Mouse (Mus musculus): ENCODE measurements around the gene Rabgap1l. TPM values are rescaled to one million over a fixed set of nuclear protein-coding genes. Genes with fewer than 3 reads are reported as not detected.

Gene Rabgap1l
- total and polyA plus RNA-seq, 2 experiments from 2014 or later, result 34.1 to 110 TPM

DNA sequence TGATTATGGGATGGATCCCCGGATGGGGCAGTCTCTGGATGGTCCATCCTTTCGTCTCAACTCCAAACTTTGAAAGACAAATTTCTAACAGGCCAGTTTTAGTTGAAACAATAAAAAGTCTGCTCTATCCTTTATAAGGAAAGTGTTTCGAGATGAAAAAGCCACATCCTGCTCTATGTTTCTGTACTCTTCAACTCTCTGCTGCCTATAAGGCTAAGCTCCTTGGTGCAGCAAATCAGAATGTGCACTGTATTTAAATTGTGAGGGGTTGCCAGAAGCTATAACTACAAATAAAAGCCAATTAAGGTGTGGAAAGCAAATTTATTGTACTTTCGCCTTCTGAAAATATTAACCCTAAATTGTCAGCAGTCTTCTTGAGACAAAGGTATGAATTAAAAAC, 198.9 kb downstream of the Rabgap1l start:
- no peak for ATAC-seq (ENCODE audit: low FRiP score)
- WGBS, result 53% methylated on average over 4 of the region's 4 CpGs
- no peak for TF ChIP-seq CTCF (IDR thresholded peaks at IDR 0.05)
- H3K4me2 ChIP-seq (ENCODE audit: low read depth, low read length, poor library complexity, severe bottlenecking), result no peak overlapping the region
- no peak overlapping the region for H3K27ac ChIP-seq (ENCODE audit: low read depth, low read length)
- no peaks in the 10 kb centered on the region for H3K9me3 ChIP-seq (ENCODE audit: low read length)
- DNase-seq (ENCODE audit: low spot score), result no peak
- no peak overlapping the region for H3K4me3 ChIP-seq (ENCODE audit: low read depth, low read length)
- H3K9ac ChIP-seq (replicated peaks; ENCODE audit: low read length, poor library complexity, severe bottlenecking), result no peak overlapping the region
- no peaks in the 10 kb centered on the region for H3K4me1 ChIP-seq (ENCODE audit: insufficient read depth, low read length)
- no peaks in the 10 kb centered on the region for H3K36me3 ChIP-seq (ENCODE audit: insufficient read depth, low read length)
- H3K27me3 ChIP-seq (ENCODE audit: insufficient read depth, low read length), result no peaks in the 10 kb centered on the region

DNA sequence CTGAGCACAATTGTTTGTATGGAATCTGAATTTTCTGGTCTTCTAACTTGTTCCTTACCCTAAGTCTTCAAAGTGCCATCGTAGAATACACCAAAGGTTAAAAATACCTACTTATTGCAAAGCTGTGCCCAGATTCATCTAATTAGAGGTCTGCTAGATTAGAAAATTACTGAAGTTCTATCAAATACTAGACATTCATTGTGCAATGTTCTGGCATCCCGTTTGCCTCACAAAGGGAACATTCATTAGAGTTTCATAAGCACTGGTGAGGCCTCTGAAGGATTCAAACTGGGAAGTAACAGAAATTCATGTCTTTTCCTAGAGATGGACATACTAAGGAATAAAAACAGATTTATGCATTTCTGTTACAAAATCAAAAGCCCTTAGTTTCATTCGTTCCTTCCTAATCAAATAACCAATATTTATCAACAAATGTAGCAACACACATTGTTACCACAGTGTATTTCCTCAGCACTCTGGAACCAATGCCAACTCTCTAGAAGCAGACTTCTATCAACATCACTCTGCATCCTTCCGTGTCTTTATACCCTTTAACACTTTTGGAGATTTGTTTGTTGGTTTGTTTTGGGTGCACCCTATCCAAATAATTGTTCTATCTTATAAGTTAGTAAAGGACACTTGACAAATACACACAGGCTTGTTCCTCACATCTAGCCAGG, 204.0 kb downstream of the Rabgap1l start:
- Histone ChIP-seq H3K4me1 (ENCODE audit: insufficient read depth, low read length) (no peaks in the 10 kb centered on the region), H3K9ac (replicated peaks; ENCODE audit: low read length, poor library complexity, severe bottlenecking) (no peak overlapping the region), H3K9me3 (ENCODE audit: low read length) (no peaks in the 10 kb centered on the region), H3K27me3 (ENCODE audit: insufficient read depth, low read length) (no peaks in the 10 kb centered on the region), H3K36me3 (ENCODE audit: insufficient read depth, low read length) (no peaks in the 10 kb centered on the region), H3K4me2 (ENCODE audit: low read depth, low read length, poor library complexity, severe bottlenecking) (no peak overlapping the region), H3K27ac (ENCODE audit: low read depth, low read length) (no peak overlapping the region), H3K4me3 (ENCODE audit: low read depth, low read length) (no peak overlapping the region)
- DNase-seq (ENCODE audit: low spot score) (no peak), ATAC-seq (ENCODE audit: low FRiP score) (no peak)
- WGBS, result 71% methylated on average over 4 of the region's 4 CpGs
- no peak for TF ChIP-seq CTCF (IDR thresholded peaks at IDR 0.05)

DNA sequence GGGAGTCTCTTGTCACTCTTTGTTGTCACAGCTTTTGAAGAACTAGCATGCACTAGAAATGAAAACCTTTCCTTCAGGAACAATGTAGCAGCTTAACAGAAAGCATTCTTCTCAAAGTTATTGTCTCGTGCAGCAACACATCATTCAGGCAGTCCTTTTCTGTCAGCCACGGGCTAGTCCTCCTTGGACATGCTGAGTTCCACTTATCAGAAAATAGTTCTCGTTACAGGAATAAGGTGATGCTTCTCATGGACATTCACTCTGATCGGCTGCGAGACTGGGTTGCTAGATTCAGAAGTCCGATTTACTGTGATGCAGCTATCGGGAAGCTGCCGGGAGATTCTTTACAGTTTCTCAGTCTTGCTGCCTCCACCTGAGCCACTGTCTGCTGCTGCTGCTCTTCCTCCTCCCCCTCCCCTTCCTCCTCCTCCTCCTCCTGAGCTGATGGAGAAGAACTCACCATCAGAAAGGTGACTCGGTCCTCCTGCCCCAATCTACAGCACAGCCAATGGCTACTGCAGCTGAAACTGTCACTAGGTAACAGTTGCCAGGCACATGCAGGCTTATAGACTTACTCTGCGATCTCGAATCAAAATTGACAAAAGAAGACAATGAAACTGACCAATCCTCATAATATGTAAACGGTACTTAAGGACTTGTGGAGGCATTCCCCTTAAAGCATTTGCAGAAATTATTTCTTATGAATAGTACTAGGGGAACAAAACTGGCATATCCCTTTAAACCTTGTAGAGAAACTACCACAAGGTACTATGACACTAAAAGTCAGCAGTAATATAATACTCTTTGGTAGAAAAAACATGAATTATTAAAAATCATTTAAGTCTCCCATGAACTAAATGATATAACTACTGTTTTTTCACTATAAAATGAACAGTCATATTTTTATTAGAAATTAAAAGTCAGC, 213.4 kb downstream of the Rabgap1l start:
- peak; percentile 86 for ATAC-seq (ENCODE audit: low FRiP score)
- WGBS, result 21% methylated on average over 12 of the region's 12 CpGs
- Histone ChIP-seq H3K4me2 (ENCODE audit: low read depth, low read length, poor library complexity, severe bottlenecking) (peak overlapping the region; percentile 47), H3K9ac (replicated peaks; ENCODE audit: low read length, poor library complexity, severe bottlenecking) (peak overlapping the region; percentile 42; the same call in 1 of the 2 replicates), H3K27ac (ENCODE audit: low read depth, low read length) (peak overlapping the region; percentile 60), H3K4me1 (ENCODE audit: insufficient read depth, low read length) (no peaks in the 10 kb centered on the region), H3K4me3 (ENCODE audit: low read depth, low read length) (peak overlapping the region; percentile 38), H3K27me3 (ENCODE audit: insufficient read depth, low read length) (no peaks in the 10 kb centered on the region), H3K36me3 (ENCODE audit: insufficient read depth, low read length) (no peaks in the 10 kb centered on the region), H3K9me3 (ENCODE audit: low read length) (no peaks in the 10 kb centered on the region)
- peak; percentile 44 for DNase-seq (ENCODE audit: low spot score)
- TF ChIP-seq CTCF (IDR thresholded peaks at IDR 0.05), result no peak

DNA sequence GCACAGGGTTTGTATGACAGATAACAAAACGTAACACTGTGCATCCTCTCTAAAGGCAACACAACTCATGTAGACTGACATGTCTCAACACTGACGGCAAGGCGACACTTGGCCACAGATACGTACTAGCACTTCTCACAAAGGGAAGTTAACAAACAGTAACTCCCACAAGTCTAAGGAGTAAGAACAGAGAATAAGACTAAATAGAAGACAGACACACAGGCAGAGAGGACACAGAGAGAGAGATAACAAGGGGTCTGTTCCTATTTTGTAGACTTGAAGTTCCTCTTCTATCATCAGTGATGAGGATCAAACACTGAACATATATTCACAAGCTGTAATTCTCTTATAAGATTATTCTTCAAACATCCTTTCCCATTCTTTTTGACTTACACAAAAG, 216.9 kb downstream of the Rabgap1l start:
- WGBS, result 78% methylated on average over 4 of the region's 4 CpGs
- Histone ChIP-seq H3K27ac (ENCODE audit: low read depth, low read length) (no peak overlapping the region), H3K4me2 (ENCODE audit: low read depth, low read length, poor library complexity, severe bottlenecking) (no peak overlapping the region), H3K36me3 (ENCODE audit: insufficient read depth, low read length) (no peaks in the 10 kb centered on the region), H3K27me3 (ENCODE audit: insufficient read depth, low read length) (no peaks in the 10 kb centered on the region), H3K4me1 (ENCODE audit: insufficient read depth, low read length) (no peaks in the 10 kb centered on the region), H3K9ac (replicated peaks; ENCODE audit: low read length, poor library complexity, severe bottlenecking) (no peak overlapping the region), H3K4me3 (ENCODE audit: low read depth, low read length) (no peak overlapping the region), H3K9me3 (ENCODE audit: low read length) (no peaks in the 10 kb centered on the region)
- no peak for DNase-seq (ENCODE audit: low spot score)
- ATAC-seq (ENCODE audit: low FRiP score), result no peak
- TF ChIP-seq CTCF (IDR thresholded peaks at IDR 0.05), result no peak

DNA sequence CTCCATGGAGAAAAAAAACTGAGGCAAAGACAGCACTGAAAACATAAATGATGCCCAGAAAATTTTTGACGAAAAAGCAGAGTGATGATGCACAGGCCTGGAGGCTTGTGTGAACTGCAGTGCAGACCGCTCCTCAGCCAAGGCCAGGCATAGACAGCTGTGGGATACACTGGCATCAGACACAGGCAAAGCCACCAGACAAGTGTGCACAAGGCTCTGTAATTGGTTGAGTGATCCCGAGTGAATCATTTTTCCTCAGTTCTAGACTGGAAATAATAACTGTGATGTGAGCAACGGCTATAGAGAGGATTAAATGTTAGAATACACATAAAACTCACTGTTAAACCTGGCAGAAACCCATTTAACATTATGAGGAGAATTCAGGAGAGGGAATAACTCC, 219.0 kb downstream of the Rabgap1l start:
- no peak overlapping the region for H3K4me3 ChIP-seq (ENCODE audit: low read depth, low read length)
- H3K4me2 ChIP-seq (ENCODE audit: low read depth, low read length, poor library complexity, severe bottlenecking), result no peak overlapping the region
- H3K9me3 ChIP-seq (ENCODE audit: low read length), result no peaks in the 10 kb centered on the region
- H3K4me1 ChIP-seq (ENCODE audit: insufficient read depth, low read length), result no peaks in the 10 kb centered on the region
- no peaks in the 10 kb centered on the region for H3K27me3 ChIP-seq (ENCODE audit: insufficient read depth, low read length)
- ATAC-seq (ENCODE audit: low FRiP score) (no peak), DNase-seq (ENCODE audit: low spot score) (no peak)
- TF ChIP-seq CTCF (IDR thresholded peaks at IDR 0.05), result no peak
- no peak overlapping the region for H3K9ac ChIP-seq (replicated peaks; ENCODE audit: low read length, poor library complexity, severe bottlenecking)
- H3K36me3 ChIP-seq (ENCODE audit: insufficient read depth, low read length), result no peaks in the 10 kb centered on the region
- 74% methylated on average over 4 of the region's 4 CpGs for WGBS
- H3K27ac ChIP-seq (ENCODE audit: low read depth, low read length), result no peak overlapping the region

DNA sequence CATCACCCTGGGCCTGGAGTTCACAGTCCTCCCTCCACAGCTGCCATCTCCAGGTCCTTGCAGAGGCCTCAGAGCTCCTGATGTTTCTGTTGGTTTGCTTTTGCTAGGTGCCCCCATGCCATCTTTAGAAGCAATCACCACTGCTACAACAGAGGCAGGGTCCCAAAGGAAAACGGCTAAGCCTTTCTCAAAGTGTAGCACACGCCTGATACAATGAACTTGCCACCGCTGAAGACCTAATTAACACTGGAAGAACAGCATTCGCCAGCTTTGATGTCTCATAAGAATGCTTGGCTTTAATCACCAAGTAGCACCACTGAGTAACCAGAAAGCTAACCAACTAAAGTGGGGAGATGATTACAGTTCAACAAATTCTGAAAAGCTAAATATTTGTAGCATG, 226.6 kb downstream of the Rabgap1l start:
- ATAC-seq (ENCODE audit: low FRiP score) (no peak), DNase-seq (ENCODE audit: low spot score) (no peak)
- no peak overlapping the region for H3K9ac ChIP-seq (replicated peaks; ENCODE audit: low read length, poor library complexity, severe bottlenecking)
- no peaks in the 10 kb centered on the region for H3K9me3 ChIP-seq (ENCODE audit: low read length)
- no peak for TF ChIP-seq CTCF (IDR thresholded peaks at IDR 0.05)
- 14% methylated on average over 4 of the region's 4 CpGs for WGBS
- H3K27ac ChIP-seq (ENCODE audit: low read depth, low read length), result no peak overlapping the region
- no peaks in the 10 kb centered on the region for H3K27me3 ChIP-seq (ENCODE audit: insufficient read depth, low read length)
- no peak overlapping the region for H3K4me2 ChIP-seq (ENCODE audit: low read depth, low read length, poor library complexity, severe bottlenecking)
- H3K4me3 ChIP-seq (ENCODE audit: low read depth, low read length), result no peak overlapping the region
- no peaks in the 10 kb centered on the region for H3K4me1 ChIP-seq (ENCODE audit: insufficient read depth, low read length)
- no peaks in the 10 kb centered on the region for H3K36me3 ChIP-seq (ENCODE audit: insufficient read depth, low read length)
